Mouse (Mus musculus): ENCODE results near the gene Otub2. TPM values are rescaled to one million over a fixed set of nuclear protein-coding genes. Genes with fewer than 3 reads are reported as not detected.

Gene Otub2
- polyA plus RNA-seq, 1 experiment from 2014 or later = 6.6 TPM

Other genes with a start within 250 kb of the Otub2 start
- 1.1 and 1.4 TPM in 2 replicates for gene Prima1, start 146.5 kb upstream of the Otub2 start, polyA plus RNA-seq (2015; fragmentation: Nextera tagmentation; extraction: Ambion mirVana)
- gene Fam181a, start 77.7 kb upstream of the Otub2 start, polyA plus RNA-seq (2015; fragmentation: Nextera tagmentation; extraction: Ambion mirVana) = 0.13 TPM in 1 of 2 replicates, not detected in the other
- gene Asb2, start 32.7 kb upstream of the Otub2 start, polyA plus RNA-seq (2015; fragmentation: Nextera tagmentation; extraction: Ambion mirVana) = 16.5 and 17.9 TPM in 2 replicates
- 0.16 and 0.48 TPM in 2 replicates for gene 9330161L09Rik, start 19.1 kb downstream of the Otub2 start, polyA plus RNA-seq (2015; fragmentation: Nextera tagmentation; extraction: Ambion mirVana)
- gene Ddx24, start 37.1 kb downstream of the Otub2 start, polyA plus RNA-seq (2015; fragmentation: Nextera tagmentation; extraction: Ambion mirVana) = 90.6 and 99.4 TPM in 2 replicates
- 45.6 and 48.8 TPM in 2 replicates for gene Ifi27, start 45.5 kb downstream of the Otub2 start, polyA plus RNA-seq (2015; fragmentation: Nextera tagmentation; extraction: Ambion mirVana)
- gene Ifi27l2a, start 55.0 kb downstream of the Otub2 start, polyA plus RNA-seq (2015; fragmentation: Nextera tagmentation; extraction: Ambion mirVana) = 19.2 and 20.8 TPM in 2 replicates
- 25.4 and 30.5 TPM in 2 replicates for gene Ifi27l2b, start 68.5 kb downstream of the Otub2 start, polyA plus RNA-seq (2015; fragmentation: Nextera tagmentation; extraction: Ambion mirVana)
- 1.2 and 1.3 TPM in 2 replicates for gene Ppp4r4, start 143.6 kb downstream of the Otub2 start, polyA plus RNA-seq (2015; fragmentation: Nextera tagmentation; extraction: Ambion mirVana)
- 1.8 and 2.3 TPM in 2 replicates for gene Serpina10, start 242.8 kb downstream of the Otub2 start, polyA plus RNA-seq (2015; fragmentation: Nextera tagmentation; extraction: Ambion mirVana)